Mouse (Mus musculus) telencephalon, adult 2 months (tissue): ENCODE results near the gene Pde2a.

Experiments
- DNase-seq: peaks from one replicate; pipeline ENCODE4 v3.0.0-alpha.2; 2011; ENCODE audit warnings: low read depth, low spot score

The Pde2a gene

GRCm38 (mm10) chr7:101453725-101454124, 32.2 kb downstream of the Pde2a start:
- DNase-seq: no peak

DNA sequence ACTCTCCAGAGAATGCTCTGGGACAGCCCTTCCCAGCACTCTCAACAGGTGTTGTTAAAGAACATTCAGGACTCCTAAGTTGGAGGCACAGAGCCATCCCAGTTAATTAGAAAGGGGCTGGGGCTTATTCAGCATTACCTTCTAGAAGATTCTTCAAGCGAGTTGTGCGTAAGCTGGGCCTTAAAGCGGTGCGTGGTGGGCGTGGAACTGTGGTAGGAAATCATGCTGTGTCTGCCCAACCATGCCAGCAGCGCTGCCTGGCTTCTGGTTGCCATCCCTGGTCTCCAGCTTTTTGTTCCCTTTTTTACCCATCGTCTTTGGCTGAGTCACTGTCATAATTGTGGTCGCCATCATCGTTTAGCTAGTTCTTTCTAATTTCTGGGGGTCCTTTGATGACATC, 33.0 kb downstream of the Pde2a start:
- no peak for DNase-seq

DNA sequence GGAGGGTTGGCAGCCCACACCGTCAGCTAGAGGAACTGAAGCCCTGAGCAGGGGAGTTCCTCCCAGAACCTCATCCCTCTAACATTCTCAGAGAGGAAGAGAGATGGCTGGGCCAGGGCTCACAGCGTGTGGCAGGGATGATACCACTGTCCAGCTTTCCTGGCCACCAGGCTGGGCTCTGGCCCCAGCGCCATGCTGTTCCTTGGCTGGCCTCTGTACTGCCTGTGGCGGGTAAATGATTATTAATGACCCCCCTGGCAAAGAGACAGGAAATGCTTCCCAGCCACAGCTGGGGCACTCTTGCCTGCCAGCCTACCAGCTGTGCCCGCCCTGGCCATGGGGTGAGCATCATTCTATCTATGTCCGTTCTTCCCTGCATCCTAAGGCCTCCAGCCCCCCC, 33.6 kb downstream of the Pde2a start:
- DNase-seq: no peak

GRCm38 (mm10) chr7:101456318-101456717, 34.8 kb downstream of the Pde2a start:
- DNase-seq: no peak

DNA sequence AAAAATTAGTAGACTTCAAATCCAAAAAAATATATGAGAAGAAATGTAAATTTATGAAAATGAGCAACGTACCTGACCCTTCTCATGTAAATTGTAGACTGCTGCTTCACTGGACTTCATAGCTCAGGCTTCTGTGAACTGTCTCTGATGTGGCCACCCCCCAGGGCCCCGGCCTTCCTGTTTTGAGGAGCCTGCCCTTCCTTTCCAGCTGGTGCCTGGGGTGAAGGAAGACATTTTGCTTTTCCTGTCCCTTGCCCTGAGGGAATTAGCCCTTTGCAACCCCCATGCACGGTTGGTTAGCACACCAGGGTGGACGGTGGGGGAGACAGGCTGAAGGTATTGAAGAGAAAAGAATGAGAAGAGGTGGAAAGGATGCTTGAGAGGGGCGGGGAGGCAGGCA, 35.3 kb downstream of the Pde2a start:
- no peak for DNase-seq

DNA sequence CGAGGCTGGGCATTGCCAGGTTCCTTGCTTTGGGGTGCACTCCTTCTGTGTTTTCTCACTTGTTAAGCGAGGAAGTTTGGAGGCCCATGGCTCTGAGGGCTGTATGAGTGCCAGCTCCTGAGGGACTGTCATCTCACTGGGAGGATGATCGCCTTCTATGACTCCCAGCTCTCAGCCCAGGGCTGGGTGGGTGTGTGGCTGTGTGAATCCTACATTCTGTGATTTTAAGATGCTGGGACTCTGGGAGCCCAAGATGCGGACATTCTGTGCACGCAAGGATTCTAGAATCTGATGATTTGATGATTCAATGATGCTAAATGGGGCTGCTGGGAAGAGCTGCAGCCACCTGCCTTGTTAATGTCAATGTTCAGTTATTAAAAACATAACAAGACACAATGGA, 35.8 kb downstream of the Pde2a start:
- no peak for DNase-seq

GRCm38 (mm10) chr7:101457801-101458200, 36.3 kb downstream of the Pde2a start:
- no peak for DNase-seq

GRCm38 (mm10) chr7:101458278-101458781, 36.8 kb downstream of the Pde2a start:
- no peak for DNase-seq

GRCm38 (mm10) chr7:101459305-101459813, 37.9 kb downstream of the Pde2a start:
- no peak for DNase-seq

DNA sequence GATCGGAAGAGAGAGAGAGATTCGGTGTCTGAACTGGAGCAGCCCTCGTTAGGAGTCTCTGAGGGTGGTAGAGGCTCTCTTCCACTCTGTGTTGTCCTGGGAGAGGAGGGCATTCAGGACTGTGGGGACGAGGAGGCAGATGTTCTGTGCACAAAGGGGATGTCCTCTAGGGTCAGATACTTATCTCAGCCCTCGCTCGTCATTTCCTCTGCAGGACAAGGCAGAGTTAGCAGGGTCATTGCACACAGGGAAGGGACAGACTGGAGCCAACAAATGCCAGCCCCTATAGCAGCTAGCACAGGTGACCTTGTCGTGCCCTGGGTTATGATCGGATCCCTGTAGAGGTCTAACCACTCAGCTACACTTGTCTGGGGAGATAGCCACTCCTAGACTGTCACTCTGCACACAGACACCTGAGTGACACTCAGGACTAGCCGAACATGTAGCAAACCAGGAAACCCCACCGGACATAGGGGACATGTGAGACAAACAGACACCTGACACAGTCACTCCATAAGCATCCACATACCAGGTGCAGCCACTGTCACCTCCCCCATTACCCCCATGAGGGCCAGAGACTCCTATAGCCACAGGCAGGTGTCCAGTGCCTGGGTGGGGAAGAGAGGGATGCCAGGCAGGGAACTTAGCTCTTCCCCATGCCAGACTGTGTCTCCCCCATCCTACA, 38.6 kb downstream of the Pde2a start:
- DNase-seq: no peak

DNA sequence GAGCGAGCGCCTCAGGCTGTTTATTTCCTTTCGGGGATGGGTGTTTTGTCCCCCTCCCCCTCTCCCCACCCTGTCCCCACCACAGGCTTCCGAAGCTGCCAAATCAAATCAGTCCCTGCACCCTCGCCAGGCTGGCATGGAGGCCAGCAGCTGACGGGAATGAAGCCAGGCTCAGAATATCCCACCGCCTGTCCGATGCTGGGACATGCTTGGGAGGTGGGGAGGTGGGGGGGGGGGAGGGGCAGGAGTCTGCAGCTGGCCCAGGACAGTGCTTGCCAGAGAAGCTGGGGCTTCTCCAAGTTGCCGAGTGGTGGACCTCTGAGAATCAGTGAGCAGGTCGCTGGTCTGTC, 39.1 kb downstream of the Pde2a start:
- DNase-seq: no peak

GRCm38 (mm10) chr7:101461571-101461970, 40.1 kb downstream of the Pde2a start:
- no peak for DNase-seq

GRCm38 (mm10) chr7:101462327-101463068, 41.0 kb downstream of the Pde2a start:
- no peak for DNase-seq

GRCm38 (mm10) chr7:101463665-101464271, 42.3 kb downstream of the Pde2a start:
- no peak for DNase-seq

- no peak for DNase-seq
Measured at GRCm38 (mm10) chr7:101464927-101465326, 43.4 kb downstream of the Pde2a start.

DNA sequence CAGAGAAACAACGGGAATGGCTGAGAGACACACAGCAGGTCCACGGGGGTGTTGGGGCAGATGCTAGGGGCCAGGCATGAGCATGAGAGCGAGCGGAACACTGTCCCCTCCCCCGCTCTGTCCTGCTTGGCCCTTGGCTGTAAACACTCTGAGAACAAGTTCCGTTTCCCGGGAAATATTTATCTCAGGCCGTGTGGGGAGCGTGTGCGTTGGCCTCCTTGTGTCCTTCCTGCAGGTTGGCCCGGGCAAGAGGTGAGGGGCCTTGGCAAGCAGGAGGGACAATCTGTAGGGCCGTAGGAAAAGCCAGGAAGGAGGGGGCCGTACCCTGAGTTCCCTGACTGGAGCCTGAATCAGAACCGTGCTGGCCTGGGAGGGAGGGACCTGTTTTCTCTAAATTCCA, 43.9 kb downstream of the Pde2a start:
- DNase-seq: no peak

DNA sequence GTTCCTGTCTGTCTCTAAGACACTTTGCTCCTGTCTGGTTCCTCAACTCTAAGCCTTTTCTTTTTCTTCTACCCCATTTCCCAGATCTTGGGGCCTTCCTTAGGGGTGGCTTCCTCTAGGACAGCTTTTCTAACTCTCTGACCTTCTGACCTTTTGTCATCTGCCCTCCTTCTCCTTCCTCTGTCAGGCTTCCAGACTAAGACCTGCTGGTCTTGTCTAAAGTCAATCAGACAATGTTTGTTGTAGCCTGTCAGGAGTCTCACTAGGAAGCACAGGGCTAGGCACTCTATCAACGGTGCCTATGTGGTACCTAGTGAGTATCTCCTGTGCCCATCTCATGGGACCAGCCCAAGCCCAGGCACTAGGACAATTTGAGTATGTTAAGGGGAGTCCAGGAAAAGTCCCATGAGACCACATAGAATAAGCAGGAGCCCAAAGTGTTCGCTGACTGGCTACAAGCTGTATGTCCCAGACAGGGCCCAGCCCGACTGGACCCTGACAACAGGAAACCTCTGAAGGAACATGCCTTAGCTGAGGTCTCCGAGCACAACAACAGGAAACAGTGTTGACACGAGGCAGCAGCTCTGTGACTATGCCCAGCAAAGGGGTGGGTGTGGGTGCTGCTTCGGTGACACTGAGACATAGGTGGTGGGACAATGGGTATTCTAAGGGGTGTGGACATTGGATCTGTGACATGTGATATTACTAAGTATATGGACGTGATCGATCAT, 44.5 kb downstream of the Pde2a start:
- no peak for DNase-seq

DNA sequence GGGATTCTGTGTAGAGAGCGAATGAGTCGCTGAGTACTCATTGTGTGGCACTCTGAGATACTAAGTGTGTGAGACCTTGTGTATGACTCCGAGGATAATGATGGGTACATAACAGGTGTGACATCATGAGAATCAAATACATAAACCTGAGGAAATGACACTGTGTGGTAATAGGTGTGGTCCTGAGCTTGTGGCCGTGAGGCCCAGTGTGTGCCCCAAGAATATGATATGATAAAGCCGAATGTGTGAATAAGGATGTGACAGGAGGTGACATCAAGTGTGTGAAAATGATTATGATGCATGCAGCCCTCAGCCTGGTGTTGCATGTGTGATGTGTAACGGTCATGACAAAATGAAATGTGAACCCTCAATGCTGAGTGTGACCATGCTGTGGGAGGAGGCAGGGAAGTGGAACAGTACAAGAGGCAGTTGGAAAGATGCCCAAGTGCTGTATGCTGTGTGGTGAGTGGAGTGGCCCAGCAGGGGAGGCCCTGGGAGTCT, 45.1 kb downstream of the Pde2a start:
- DNase-seq: no peak

DNA sequence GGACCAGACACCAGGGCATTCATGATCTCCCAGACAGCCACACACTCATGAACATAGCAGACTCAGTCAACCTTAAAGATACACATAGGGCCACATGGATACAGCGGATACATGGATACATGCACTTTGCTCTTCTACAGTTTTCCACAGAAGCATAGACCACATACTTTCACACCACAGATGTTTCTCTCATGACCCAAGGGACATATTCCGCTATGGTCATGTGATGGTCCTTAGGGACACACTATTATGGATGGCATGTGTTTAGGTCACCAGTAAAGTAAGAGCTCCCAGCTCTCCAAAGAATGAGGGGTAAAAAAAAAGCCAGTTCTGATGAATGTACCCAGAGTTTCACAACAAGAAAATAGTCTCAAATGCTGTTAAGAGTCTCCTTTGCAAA, 49.9 kb downstream of the Pde2a start:
- DNase-seq: no peak

DNA sequence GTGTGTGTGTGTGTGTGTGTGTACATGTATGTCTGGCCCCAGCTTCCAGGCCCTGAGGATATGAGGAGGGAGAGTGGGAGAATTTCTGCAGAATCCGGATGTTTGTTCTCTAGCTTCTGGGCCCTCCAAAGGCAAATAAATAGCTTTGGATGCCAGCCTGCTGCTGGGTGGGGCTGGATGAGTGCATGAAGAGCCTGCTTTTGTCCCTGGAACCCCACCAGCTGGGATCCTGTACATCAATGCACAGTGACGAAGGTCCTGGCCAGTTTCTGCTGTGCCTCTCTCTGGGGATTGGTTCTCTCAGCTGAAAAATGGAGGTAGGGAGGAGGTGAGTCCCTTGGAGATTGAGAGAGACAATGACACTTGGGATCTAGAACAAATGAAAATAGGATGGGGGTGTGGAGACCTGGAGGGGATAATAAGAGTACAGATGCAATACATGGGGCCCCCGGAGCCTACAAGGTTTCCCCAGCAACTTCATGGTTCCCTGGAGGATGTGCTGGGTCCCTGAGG, 50.5 kb downstream of the Pde2a start:
- no peak for DNase-seq
